Mouse (Mus musculus) liver, postnatal 0 days (tissue): ENCODE data around the gene Glyatl3. TPM values are rescaled to one million over a fixed set of nuclear protein-coding genes. Genes with fewer than 3 reads are reported as not detected.
A peak's percentile ranks its signal among the peaks of the same experiment; 100 is the strongest.

ENCODE experiments used
- ATAC-seq: fragments of 200-750 bp; cut with Nextera tagmentation; 2 replicates; pipeline ENCODE4 v1.8.0; 2017; ENCODE audit warnings: mild to moderate bottlenecking, moderate library complexity
- DNase-seq: peaks from one replicate; pipeline ENCODE4 v3.0.0-alpha.2; 2016
- H3K27ac ChIP-seq: fragments of 300-500 bp; sonication (generic); 2 replicates; pipeline ENCODE4 v1.5.1; 2014; ENCODE audit warnings: antibody characterized with exemption, moderate library complexity, mild to moderate bottlenecking, low read depth
- H3K27me3 ChIP-seq: fragments of 300-500 bp; sonication (generic); 2 replicates; pipeline ENCODE4 v1.6.1; 2014; ENCODE audit warnings: low read length, control low read depth, mixed read lengths; ENCODE audit not compliant: insufficient read depth
- H3K36me3 ChIP-seq: fragments of 300-500 bp; sonication (generic); replicated peaks from 2 replicates; pipeline ENCODE4 v1.6.1; 2014; ENCODE audit warnings: mild to moderate bottlenecking, control low read depth, low read length, moderate library complexity, mixed read lengths; ENCODE audit not compliant: insufficient read depth
- H3K4me1 ChIP-seq: fragments of 300-500 bp; sonication (generic); 2 replicates; pipeline ENCODE4 v1.6.1; 2014; ENCODE audit warnings: antibody characterized with exemption, mild to moderate bottlenecking, control low read depth; ENCODE audit not compliant: insufficient read depth
- H3K4me2 ChIP-seq: fragments of 300-500 bp; sonication (generic); 2 replicates; pipeline ENCODE4 v1.6.1; 2014; ENCODE audit warnings: low read depth, mild to moderate bottlenecking, low read length, moderate library complexity, mixed read lengths
- H3K4me3 ChIP-seq: fragments of 300-500 bp; sonication (generic); 2 replicates; pipeline ENCODE4 v1.5.1; 2014; ENCODE audit warnings: low read depth, low read length
- H3K9ac ChIP-seq: fragments of 300-500 bp; sonication (generic); replicated peaks from 2 replicates; pipeline ENCODE4 v1.6.1; 2014; ENCODE audit warnings: mild to moderate bottlenecking, moderate library complexity
- H3K9me3 ChIP-seq: fragments of 300-500 bp; sonication (generic); 2 replicates; pipeline ENCODE4 v1.6.1; 2016; ENCODE audit warnings: mild to moderate bottlenecking, control low read depth, low read length, mixed read lengths
- CTCF ChIP-seq: sonication (generic); IDR thresholded peaks from 2 replicates; pipeline ENCODE4 v1.5.1; 2016; ENCODE audit warnings: antibody characterized with exemption, low read depth
- EP300 ChIP-seq: IDR thresholded peaks from 2 replicates; pipeline ENCODE4 v1.6.1; 2016; ENCODE audit warnings: antibody characterized with exemption, low read depth, mild to moderate bottlenecking
- WGBS: fragments of 180-500 bp; shearing (Covaris S2); extraction: QIAGEN DNeasy Blood & Tissue Kit; methylation state at CpG from one replicate; pipeline ENCODE4 v1.1.7; 2014; ENCODE audit not compliant: insufficient replicate concordance; 5-methylcytosine and 5-hydroxymethylcytosine counted together
- polyA plus RNA-seq: library from polyadenylated mRNA; unstranded; fragments of >200 nt; fragmentation: Nextera tagmentation; extraction: Ambion mirVana; gene quantifications from 2 replicates; pipeline ENCODE4 v1.2.1, GENCODE M21; 2015

Glyatl3 gene
- polyA plus RNA-seq, 1 experiment from 2014 or later: not detected

DNA sequence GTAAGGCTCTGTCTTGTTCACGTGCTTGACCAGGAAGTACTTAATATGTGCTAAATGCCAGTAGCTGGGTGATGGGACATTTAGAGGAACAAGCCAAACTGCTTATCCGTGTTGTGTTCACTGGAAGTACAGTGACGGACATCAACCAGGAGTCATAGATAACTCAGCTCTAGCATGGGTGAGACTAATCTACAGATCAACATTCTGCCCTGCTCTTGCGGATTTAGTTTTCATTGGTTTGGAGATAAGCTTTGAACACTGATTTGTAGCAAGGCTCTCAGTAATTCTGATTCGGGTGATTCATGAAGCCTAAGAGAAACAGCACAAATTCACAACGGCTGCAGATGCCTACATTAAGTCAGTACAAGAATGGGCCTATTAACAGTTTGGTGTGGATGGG is 32.0 kb downstream of the Glyatl3 start:
- H3K9ac ChIP-seq: no peak overlapping the region
- no peaks in the 10 kb centered on the region for H3K36me3 ChIP-seq
- TF ChIP-seq CTCF: no peak
- TF ChIP-seq EP300: no peak
- H3K4me3 ChIP-seq: no peak overlapping the region
- no peak overlapping the region for H3K27ac ChIP-seq
- 60% methylated on average over 6 of the region's 6 CpGs for WGBS
- DNase-seq (no peak), ATAC-seq (no peak)
- H3K9me3 ChIP-seq: no peaks in the 10 kb centered on the region
- H3K4me1 ChIP-seq: peaks cover 9% of the 10 kb centered on the region
- H3K4me2 ChIP-seq: no peak overlapping the region
- H3K27me3 ChIP-seq: no peaks in the 10 kb centered on the region

DNA sequence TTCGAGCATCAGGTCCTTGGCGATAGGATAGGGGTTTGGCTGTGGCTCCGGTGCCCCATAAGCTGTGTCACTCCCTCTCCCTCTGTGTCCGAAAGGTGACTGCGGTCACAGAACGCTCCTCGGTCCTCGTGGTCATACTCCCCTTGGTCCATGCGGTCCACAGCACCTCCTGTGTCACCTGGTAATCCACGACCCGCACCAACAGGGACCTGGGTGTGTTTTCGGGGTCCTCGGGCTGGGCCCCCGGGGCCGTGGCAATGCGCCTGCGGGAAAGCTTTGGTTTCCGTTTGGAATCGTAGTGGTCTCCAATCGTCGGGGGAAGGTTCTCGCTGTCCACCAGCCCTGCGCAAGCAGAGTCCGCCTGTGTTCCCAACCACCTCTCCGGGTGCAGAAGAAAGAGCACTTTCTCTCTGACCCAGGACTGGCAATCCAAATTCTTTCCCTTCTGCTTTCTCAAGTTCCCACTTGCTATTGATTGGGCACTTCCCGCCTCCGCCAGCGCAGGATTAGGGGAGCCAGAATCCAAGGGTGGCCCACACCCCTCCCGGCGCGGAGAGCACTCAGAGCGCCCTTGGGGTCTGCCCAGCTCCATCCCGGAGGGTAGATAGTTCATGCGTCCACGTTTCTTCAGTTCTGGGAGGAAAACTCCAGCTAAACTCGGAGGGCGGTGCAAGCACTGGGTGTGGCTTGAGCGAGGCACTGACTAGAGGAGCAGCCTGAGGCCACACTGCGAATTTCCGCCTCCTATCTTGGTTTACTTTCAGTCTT is 34.0 kb downstream of the Glyatl3 start, which contains the start of gene 9130008F23Rik:
TSS of gene 9130008F23Rik (minus strand) at position 636 of the 768 bp plus-strand sequence.
- H3K27ac ChIP-seq: peak within 1 kb of the TSS; percentile 45; the same call in 1 of the 2 replicates
- H3K9ac ChIP-seq: peak within 1 kb of the TSS; percentile 72
- H3K9me3 ChIP-seq: no peaks in the 10 kb centered on the region
- H3K4me1 ChIP-seq: peaks cover 9% of the 10 kb centered on the region
- ATAC-seq: peak; percentile 78
- WGBS: under 1% methylated on average over 40 of the region's 40 CpGs
- peak within 1 kb of the TSS; percentile 99 for H3K4me2 ChIP-seq
- no peaks in the 10 kb centered on the region for H3K36me3 ChIP-seq
- H3K4me3 ChIP-seq: peak within 1 kb of the TSS; percentile 75
- DNase-seq: peak; percentile 54
- TF ChIP-seq CTCF: no peak
- no peak for TF ChIP-seq EP300
- H3K27me3 ChIP-seq: no peaks in the 10 kb centered on the region

DNA sequence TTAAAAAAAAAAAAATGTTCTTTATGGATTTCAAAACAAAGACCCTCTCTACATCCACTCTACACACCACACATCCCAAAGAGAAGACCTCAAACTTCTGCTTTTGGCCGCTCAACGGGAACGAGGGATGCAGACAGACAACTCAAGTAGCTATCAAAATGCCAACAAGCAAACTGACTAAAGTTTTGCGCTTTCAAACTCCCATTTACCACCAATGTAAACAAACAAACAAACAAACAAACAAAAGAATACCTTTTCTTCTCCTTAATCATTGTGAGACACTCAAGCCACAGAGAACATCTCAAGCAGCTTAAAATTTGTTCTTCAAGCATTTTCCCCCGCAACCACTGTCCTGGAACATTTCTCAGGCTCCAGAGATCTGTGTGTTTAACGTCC is 34.6 kb downstream of the Glyatl3 start:
- peak overlapping the region; percentile 72 for H3K9ac ChIP-seq
- H3K4me3 ChIP-seq: peak overlapping the region; percentile 75
- H3K36me3 ChIP-seq: no peaks in the 10 kb centered on the region
- H3K27me3 ChIP-seq: no peaks in the 10 kb centered on the region
- H3K27ac ChIP-seq: no peak overlapping the region
- no peaks in the 10 kb centered on the region for H3K9me3 ChIP-seq
- no peak for DNase-seq
- H3K4me1 ChIP-seq: peaks cover 9% of the 10 kb centered on the region
- ATAC-seq: no peak
- TF ChIP-seq EP300 (no peak), CTCF (no peak)
- 7% methylated on average over 6 of the region's 6 CpGs for WGBS
- peak overlapping the region; percentile 99 for H3K4me2 ChIP-seq

- no peak for ATAC-seq
- no peak overlapping the region for H3K27ac ChIP-seq
- no peak overlapping the region for H3K9ac ChIP-seq
- TF ChIP-seq EP300 (no peak), CTCF (no peak)
- H3K9me3 ChIP-seq: no peaks in the 10 kb centered on the region
- no peak for DNase-seq
- no peak overlapping the region for H3K4me2 ChIP-seq
- 43% methylated on average over 3 of the region's 3 CpGs for WGBS
- no peaks in the 10 kb centered on the region for H3K36me3 ChIP-seq
- no peak overlapping the region for H3K4me3 ChIP-seq
- H3K27me3 ChIP-seq: no peaks in the 10 kb centered on the region
- H3K4me1 ChIP-seq: peaks cover 12% of the 10 kb centered on the region
Measured at GRCm38 (mm10) chr17:40877741-40878140, 36.4 kb downstream of the Glyatl3 start.

DNA sequence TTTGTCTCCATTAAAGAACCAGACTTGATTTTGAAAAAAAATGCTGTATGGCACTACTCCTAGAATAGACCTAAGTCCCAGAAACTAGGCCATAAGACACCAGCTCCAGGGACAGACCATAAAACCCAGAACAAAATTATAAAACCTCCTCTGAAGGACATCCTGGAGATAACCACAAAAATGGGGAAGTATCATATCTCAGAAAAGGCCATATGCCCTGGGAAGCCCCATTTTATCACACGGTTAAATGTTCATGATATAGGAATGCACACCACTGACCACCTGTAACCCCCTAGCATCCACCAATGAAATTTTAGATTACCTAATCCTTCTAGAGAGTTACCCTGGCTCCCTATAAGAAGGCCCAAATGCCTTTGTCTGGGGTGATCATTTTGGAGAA is 38.6 kb downstream of the Glyatl3 start:
- TF ChIP-seq EP300 (no peak), CTCF (no peak)
- no peak overlapping the region for H3K9ac ChIP-seq
- no peaks in the 10 kb centered on the region for H3K9me3 ChIP-seq
- DNase-seq (no peak), ATAC-seq (no peak)
- no peaks in the 10 kb centered on the region for H3K36me3 ChIP-seq
- H3K4me1 ChIP-seq: peaks cover 12% of the 10 kb centered on the region
- H3K27me3 ChIP-seq: no peaks in the 10 kb centered on the region
- WGBS: 35% methylated on average over 1 of the region's 1 CpGs
- no peak overlapping the region for H3K4me3 ChIP-seq
- H3K4me2 ChIP-seq: no peak overlapping the region
- no peak overlapping the region for H3K27ac ChIP-seq

DNA sequence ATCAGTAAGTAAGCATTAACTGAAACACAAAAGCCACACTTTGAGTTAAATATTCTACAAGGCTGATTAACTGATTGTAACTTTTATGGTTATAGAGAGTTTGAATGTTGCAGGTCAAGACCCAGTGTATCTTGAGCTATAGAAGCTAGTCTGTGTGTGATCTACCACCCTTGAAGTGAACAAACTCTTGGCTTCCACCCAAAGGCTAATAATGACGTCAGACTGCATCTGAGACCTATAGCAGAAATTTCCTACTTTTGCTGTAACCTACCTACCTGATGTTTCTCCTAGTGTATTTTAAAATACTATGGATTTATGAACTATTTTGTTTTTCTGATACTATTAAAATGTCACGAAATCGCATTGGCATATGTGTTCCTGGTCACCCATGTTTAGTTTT is 39.4 kb downstream of the Glyatl3 start:
- no peak overlapping the region for H3K9ac ChIP-seq
- ATAC-seq: no peak
- TF ChIP-seq EP300 (no peak), CTCF (no peak)
- DNase-seq: no peak
- 73% methylated on average over 3 of the region's 3 CpGs for WGBS
- no peaks in the 10 kb centered on the region for H3K9me3 ChIP-seq
- H3K4me1 ChIP-seq: peaks cover 5% of the 10 kb centered on the region
- no peak overlapping the region for H3K4me2 ChIP-seq
- H3K27ac ChIP-seq: no peak overlapping the region
- no peaks in the 10 kb centered on the region for H3K36me3 ChIP-seq
- no peak overlapping the region for H3K4me3 ChIP-seq
- H3K27me3 ChIP-seq: no peaks in the 10 kb centered on the region
